In genomic region chr17:25837076-25837410, GRCm38 (mm10) we compare ENCODE assay signal across 8 mouse cellular contexts. TPM values are rescaled to one million over a fixed set of nuclear protein-coding genes. Genes with fewer than 3 reads are reported as not detected.
DNase-seq lines count a peak whose midpoint lies in the region; ATAC-seq and TF ChIP-seq lines count a peak whose summit lies in the region.

Rhbdl1 (minus strand) TSS chr17:25837295.

- ATAC-seq in hindbrain, postnatal 0 days: peak; percentile 48
- ATAC-seq in activated CD4-positive, CD25-positive, alpha-beta regulatory T cell, adult 4 months: no peak

- no peaks in the 10 kb centered on the region for H3K9me3 ChIP-seq in hindbrain, postnatal 0 days (ENCODE audit: low read length)

- peaks cover 39% of the 10 kb centered on the region for H3K4me1 ChIP-seq in hindbrain, postnatal 0 days (ENCODE audit: insufficient read depth, low read length)

- peak within 1 kb of the TSS; percentile 72 for H3K9ac ChIP-seq in hindbrain, postnatal 0 days (replicated peaks; ENCODE audit: low read length)

- WGBS in hindbrain, postnatal 0 days: 7% methylated on average over 28 of the region's 29 CpGs

- DNase-seq in adrenal gland, postnatal 10 days: peak; percentile 90
- DNase-seq in cerebellum, postnatal 4 days (ENCODE audit: low spot score in 2 of 2): peak; percentile 68 to 77
- peak; percentile 77 to 89 for DNase-seq in gastrocnemius, adult 8-10 months (ENCODE audit: low spot score in 2 of 2)
- peak; percentile 91 for DNase-seq in hindbrain, postnatal 0 days (ENCODE audit: low spot score)
- DNase-seq in left cerebral cortex, adult 2 months (ENCODE audit: extremely low spot score in 1 of 2, low spot score in 2 of 2): peak; percentile 83 to 85
- peak; percentile 43 for DNase-seq in lung, postnatal 25 days (ENCODE audit: low spot score)
- DNase-seq in right cerebral cortex, postnatal 10 days (ENCODE audit: low spot score in 2 of 2): peak; percentile 94

- peak within 1 kb of the TSS; percentile 89 for H3K27ac ChIP-seq in hindbrain, postnatal 0 days
- H3K27ac ChIP-seq in left cerebral cortex, adult 2 months: peak within 1 kb of the TSS; percentile 96

- no peaks in the 10 kb centered on the region for H3K27me3 ChIP-seq in hindbrain, postnatal 0 days (ENCODE audit: insufficient read depth, low read length)

- peak within 1 kb of the TSS; percentile 80 for H3K4me2 ChIP-seq in hindbrain, postnatal 0 days (ENCODE audit: low read depth, low read length)

- H3K4me3 ChIP-seq in hindbrain, postnatal 0 days (ENCODE audit: low read length): peak within 1 kb of the TSS; percentile 47
- peak within 1 kb of the TSS; percentile 66 for H3K4me3 ChIP-seq in left cerebral cortex, adult 2 months

- TF ChIP-seq CTCF in hindbrain, postnatal 0 days (IDR thresholded peaks at IDR 0.05; ENCODE audit: low read depth): no peak
- TF ChIP-seq CTCF in left cerebral cortex, adult 2 months (IDR thresholded peaks at IDR 0.05): no peak

- intact Hi-C loops in left cerebral cortex, adult 2 months (cut with DNase I): no loop called here

- peaks cover 33% of the 10 kb centered on the region for H3K36me3 ChIP-seq in hindbrain, postnatal 0 days (ENCODE audit: insufficient read depth, low read length)

RNA-seq across cellular contexts. Expression of gene Rhbdl1, which starts in this region (rescaled TPM):
- total RNA-seq in adrenal gland, postnatal 10 days (2021): 10 to 100 TPM; 11.9 to 14.6 TPM
- total RNA-seq in gastrocnemius, adult 8-10 months (2022): 10 to 100 TPM in 3 of 4 experiments, 1 to 10 TPM in 1; 9.5 to 18.5 (median 16.7) TPM
- 122 and 135 TPM in 2 replicates for total RNA-seq in hindbrain, postnatal 0 days (2014; rRNA removed)
- polyA plus RNA-seq in hindbrain, postnatal 0 days (2015; fragmentation: Nextera tagmentation; extraction: Ambion mirVana): 78.6 and 80.0 TPM in 2 replicates
- 10 to 100 TPM; 36.3 to 39.6 TPM for total RNA-seq in left cerebral cortex, adult 2 months (2021)
- 1 to 10 TPM in 1 of 2 experiments, not detected in 1; 1.1 TPM for polyA plus RNA-seq in activated CD4-positive, CD25-positive, alpha-beta regulatory T cell, adult 4 months (2017; shearing (Covaris generic))

Comparison
In these comparisons a context has a peak if more than half of its experiments do, and no peak if none do; other contexts are left out.
1. RNA of gene Rhbdl1 (polyA plus RNA-seq): 78.6 to 80.0 TPM in hindbrain, postnatal 0 days; 1.1 TPM in activated CD4-positive, CD25-positive, alpha-beta regulatory T cell, adult 4 months; every median in the first group is over 10 times any median in the second.
2. DNase-seq: peak in every context shown above with its lines; median percentile 94 in right cerebral cortex, postnatal 10 days; 91 in hindbrain, postnatal 0 days; 90 in adrenal gland, postnatal 10 days; 84 in left cerebral cortex, adult 2 months; 83 in gastrocnemius, adult 8-10 months; 72 in cerebellum, postnatal 4 days; 43 in lung, postnatal 25 days.